Mouse (Mus musculus): ENCODE results near the gene Bhlhe23.

Gene Bhlhe23

DNA sequence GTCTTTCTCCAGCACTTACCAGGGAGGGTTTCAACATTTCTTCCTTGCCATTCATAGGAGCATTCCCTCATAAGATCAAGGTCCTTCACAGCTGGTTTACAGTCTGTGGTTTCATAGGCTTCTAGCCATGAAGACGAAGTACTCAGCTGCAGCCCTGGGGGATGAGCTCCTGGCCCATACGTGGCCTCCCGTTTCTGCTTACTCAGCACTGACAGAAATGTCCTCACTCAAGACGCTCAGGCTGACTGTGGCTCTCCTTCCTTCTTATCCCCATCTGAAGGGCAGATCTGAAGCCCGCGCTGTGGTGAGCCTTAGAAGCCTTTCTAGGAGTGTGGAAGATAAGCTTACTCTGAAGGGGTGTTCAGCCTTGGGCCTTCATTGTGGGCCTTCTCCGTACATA, 11.0 kb downstream of the Bhlhe23 start:
- no peak for DNase-seq

DNA sequence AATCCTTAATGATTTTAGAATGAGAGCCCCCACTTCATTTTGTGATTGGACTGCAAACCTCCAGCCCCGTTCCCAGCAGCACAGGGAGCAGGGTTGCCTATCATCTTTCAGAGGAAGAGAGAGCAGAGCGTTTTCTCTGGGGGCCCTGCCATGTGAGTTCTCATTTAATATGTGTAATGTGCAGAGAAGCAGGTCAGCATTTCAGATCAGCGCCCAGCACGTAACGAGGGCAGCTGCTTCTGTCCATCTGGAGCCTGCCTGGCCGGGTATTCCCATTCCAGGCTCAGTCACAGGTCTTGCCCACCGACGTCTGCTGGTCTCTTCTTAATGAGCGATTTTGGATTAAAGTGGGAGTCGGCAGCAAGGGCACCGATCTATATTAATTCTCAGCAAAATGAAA, 11.7 kb downstream of the Bhlhe23 start:
- DNase-seq: no peak

DNA sequence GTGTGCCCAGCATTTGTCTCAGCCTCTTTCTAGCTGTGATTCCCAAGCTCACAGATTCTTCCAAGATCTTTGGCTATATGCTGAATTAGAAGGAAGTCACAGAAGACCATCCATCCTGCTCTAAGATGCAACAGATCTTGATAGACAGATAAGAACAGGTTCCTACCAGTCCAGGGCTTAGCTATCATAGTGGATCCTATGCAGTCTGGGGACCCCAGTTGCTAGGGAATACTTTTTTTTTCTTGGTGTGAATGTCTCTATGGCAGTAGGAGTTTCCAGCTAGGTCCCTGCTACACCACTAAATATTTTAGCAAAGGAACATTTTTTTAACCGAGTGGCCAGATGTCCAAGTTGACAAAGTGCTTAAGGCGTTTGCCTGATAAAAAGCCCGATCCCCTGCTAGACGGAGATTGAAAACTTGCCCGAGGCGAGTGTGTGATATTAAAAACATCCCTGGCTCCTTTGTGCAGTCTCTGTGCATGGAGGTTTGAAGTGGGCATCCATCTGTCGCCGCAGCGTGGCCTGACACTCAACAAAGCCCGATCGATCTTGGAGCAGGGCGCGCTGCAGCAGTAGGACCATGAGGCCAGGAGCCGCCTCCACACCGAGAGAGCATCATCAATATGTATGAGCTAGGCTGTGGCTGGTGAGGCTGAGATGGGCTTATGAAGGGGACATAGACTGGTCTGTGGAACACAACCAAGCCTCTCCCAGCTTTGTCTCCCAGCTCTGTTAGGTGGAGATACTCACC, 18.0 kb downstream of the Bhlhe23 start:
- no peak for DNase-seq

DNA sequence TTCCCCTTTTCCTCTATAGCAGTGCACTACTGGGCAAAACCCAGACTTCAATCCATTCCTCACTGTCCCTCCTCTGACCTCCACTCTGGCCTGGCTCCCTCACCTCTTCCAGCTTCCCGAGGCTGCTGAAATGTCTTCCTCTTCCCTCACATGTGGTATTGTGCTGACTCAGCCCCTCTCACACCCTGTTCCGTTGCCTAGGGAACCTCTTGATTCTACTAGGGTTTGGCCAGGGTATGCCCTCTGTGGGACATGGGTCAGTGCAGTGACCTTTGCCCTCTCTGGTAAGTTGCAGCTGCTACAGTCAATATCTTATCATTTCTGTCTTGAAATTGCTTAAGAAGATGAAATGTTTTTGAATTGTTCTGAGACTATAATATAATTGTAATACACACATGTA, 19.9 kb downstream of the Bhlhe23 start:
- DNase-seq: no peak

DNA sequence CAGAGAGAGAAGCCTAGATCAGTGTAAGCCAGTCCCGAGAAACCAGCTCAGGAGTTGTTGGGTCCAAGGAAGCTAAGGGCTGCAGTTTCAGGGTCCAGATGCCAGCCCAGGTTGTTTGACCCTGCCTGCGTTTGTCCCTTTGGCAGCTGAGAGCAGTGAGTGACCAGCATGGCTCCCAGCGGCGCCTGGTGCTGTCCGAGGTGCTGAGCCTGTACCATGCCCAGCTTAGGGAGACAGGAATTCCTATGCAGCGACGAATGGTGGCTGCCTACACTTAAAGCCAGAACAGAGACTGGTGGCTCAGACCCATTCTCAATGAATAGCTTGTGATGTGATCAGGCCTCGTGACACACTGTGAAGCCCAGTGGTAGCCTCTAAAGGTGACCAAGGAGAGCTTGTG, 20.8 kb downstream of the Bhlhe23 start:
- DNase-seq: peak; percentile 51

DNA sequence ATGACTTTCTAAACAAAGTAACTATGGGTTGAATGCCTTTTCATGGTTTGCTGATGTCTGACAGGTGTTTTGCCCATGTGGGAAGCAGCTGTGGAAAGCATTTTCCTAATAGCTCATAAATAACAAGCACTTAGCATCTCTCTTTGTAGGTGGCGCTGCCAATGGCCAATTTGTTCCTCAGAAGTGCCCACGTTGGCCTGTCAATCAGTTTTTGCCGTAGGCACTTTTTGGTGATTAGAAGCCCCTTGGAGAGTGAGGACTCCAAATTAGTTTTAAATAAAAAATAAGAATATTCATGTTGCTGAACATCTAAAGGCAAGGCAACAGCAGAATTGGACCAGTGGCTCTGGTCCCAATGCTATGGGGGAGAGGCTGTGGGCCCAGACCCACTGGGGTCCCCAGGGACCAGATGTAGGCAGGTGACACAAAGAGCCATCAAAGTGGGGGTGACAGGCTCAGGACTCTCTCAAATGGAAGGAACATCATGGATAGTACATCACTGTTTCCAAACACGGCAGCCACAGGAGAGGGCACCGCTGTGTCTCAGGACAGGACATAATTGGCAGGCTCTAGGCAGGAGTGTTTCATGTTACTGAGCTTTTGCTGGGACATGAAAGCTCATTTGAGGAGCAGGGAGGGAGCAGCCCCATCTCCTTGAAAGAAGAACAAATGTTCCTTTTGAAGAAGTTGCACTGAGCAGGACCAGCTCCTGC, 21.6 kb downstream of the Bhlhe23 start:
- DNase-seq: no peak

DNA sequence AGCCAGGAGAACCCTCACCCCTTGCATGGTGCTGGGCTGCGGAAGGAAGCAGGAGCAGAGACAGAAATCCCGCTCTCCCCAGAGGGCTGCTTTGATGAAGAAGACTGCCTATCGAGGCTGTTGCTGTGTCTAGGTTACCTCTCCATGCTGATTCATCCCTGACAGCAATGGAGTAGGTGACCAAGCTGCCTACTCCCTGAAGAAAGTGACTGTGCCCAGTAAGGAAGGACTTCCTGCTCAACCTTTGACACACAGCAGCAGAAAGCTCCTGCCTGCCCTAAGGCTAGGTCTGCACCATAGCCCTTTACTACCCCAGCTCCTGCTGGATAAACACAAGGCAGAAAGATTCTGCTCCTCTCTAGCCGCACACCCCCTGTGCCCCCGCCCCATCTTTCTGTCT, 27.8 kb downstream of the Bhlhe23 start:
- no peak for DNase-seq

DNA sequence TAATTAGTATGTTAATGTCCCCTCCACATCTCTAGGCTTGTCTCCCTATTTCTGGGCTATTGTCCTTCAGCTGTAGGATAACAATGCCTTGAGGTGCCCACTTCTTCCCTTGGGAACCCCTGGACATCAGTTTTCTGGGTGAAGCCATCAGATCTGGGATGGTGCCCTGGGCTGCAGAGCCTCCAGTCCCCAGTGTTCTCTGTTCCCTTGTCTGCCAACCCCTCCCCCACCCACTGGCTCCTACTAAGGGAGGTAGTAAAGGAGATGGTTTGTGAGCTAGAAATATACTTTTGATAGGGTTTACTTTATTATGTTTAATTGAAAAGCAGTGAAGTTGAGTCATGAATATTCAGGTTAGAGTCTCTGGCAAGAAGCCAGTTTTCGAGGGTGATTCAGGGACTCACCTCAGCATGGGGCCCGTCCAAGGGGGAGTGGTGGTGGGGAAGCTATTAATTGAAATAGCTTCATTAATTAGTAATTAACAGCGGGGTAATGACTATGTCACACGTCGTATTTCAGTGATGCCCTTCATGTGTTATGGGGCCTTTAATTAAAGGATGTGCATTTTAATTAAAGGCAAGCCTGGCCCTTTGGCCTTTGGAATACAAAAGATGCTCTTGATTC, 30.0 kb downstream of the Bhlhe23 start:
- DNase-seq: no peak

DNA sequence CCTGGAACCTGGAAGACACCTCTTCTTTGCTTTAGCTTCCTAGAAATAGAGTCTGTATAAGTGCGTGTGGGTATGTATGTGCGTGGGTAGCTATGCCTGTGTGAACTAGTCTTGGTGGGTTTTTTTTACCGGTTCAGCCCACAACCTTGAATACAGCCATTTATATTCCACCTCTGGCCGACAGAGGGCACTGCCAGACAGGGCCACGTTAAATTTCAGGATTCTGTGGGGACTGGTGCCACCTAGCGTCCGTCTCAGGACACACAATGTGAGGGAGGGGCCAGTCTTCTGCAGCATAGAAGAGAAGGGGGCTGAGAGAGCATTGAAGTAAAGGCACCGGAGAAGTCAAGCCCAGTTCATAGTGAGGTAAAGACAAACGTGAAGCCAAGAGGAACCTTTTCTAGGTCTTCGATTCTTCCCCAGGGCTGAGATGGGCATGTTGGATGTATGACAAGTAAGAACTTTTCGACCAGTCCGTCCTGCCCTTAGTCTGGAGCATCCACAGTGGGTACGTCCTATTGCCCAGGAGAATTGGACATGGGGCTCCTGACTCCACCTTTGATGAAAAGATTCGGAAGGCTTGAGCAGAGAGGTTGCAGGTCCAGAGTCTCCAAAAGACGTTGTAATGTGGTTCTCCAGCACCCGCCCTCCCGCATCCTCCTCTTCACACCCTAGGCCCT, 31.3 kb downstream of the Bhlhe23 start:
- peak; percentile 88 for DNase-seq

DNA sequence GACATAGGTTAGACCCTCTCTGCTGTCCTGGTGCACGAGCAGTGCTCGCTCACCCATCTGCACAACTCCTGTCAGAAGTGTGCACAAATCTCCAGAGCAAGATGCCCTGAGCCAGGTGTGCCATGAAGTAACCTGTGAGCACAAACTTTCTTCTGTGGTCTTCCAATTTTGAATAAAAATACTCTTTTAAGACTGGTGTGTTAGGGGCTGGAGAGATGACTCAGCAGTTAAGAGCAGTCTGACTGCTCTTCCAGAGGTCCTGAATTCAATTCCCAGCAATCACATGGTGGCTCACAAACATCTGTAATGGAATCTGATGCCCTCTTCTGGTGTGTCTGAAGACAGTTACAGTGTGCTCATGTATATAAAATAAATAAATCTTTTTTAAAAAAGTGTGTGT, 33.4 kb downstream of the Bhlhe23 start:
- DNase-seq: no peak

DNA sequence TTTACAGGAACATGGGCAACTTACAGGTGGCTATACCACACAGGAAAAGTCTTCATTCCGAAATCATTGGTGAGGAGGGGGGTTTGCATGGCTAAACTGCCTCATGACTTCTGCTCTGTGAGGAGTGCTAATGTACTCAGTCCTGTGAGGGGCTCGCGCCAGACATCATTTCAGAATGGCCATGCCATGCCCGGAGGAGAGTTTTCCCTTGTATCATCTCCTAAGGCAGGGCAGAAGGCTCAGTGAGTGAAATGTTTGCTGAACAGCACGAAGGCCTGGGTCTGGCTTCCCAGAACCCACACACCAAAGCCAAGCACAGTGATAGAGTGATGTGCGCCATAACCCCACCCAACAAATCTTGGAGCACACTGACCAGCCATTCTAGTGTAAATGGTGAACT, 33.9 kb downstream of the Bhlhe23 start:
- DNase-seq: no peak

DNA sequence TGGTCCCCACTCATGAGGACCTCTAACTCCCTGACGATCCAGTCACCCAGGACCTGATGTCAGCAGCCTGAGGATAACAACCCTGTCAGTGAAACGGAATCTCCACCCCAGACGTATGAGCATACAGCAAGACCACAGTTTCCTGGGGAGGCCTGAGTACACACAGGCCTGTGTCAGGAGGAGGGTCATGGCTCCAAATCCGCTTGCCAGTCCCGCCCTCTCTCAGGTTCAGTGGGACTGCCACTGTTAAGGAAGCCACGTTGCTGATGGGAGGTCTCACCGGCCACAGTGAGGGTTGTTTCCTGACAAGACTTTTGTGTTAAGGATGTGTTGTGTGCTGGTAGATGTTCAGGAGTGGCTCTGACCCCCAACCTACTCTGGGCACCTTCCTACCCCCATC, 35.3 kb downstream of the Bhlhe23 start:
- no peak for DNase-seq

DNA sequence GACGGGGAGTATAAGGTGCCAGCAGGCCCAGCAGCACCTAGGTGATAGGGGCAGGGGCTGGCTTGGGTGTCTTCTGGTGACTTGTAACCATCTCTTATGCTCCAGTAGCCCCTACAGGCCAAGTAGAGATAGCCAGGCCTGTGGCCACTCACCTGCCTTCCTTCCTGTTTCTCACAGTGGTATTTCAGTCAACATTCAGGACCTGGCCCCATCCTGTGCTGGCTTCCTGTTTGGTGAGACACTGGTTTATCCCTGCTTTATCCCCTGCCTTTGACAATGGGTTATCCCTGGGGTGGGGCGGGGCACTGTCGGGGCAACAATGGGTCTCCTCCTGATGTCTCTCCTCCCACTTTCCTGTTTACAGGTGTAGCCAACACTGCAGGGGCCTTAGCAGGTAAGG, 36.4 kb downstream of the Bhlhe23 start:
- no peak for DNase-seq

DNA sequence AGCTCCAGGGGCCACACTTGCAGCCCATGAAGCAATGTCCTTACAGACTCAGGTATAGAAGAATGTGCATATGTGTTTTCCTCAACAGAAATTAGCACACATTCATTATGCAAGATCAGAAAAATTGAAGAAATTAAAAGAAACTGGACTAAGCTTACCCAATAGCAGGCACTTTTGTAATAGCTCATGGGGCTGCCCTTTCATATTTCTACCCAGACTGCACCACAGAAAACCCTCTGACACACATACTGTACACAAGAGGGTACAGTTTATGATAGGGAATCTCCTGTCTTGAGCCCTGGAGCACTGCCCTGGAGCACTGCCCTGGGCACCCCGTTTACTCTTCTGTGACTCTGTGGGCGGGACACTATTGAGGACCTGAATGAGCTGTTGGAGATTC, 38.7 kb downstream of the Bhlhe23 start:
- DNase-seq: no peak

DNA sequence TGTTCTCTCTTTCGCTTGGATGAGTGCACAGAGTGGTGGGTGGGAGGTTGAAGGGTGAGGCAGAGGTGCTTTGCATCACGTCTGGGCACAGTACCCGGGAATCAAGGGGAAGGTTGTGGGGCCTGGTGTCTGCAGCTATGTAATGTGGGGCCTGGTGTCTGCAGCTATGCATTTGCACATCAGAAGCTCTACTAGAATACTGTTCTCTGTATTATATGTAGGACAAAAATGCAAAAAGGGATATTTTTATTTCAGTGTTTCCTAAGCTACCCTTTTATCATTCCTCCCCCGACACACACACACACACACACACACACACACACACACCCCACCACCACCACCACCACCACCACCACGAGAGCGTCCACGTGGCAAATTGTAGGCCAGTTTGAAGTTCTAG, 41.5 kb downstream of the Bhlhe23 start:
- DNase-seq: no peak

DNA sequence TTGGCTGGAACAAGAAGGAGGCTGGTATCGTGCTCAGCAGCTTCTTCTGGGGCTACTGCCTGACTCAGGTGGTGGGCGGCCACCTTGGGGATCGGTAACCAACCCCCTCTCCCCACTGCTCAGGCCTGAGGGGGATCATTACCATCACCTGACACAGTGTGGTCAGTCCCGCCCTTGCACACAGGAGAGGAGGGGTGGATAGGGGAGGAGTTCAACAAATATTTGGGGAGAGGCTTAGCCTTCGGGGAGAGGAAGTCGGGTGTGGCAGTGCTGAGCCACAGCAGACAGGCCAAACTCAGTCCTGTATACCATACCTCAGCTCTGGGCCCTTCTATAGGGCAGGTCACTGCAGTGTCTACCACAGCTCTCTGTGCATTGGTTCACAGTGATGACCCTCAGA, 44.7 kb downstream of the Bhlhe23 start:
- no peak for DNase-seq

DNA sequence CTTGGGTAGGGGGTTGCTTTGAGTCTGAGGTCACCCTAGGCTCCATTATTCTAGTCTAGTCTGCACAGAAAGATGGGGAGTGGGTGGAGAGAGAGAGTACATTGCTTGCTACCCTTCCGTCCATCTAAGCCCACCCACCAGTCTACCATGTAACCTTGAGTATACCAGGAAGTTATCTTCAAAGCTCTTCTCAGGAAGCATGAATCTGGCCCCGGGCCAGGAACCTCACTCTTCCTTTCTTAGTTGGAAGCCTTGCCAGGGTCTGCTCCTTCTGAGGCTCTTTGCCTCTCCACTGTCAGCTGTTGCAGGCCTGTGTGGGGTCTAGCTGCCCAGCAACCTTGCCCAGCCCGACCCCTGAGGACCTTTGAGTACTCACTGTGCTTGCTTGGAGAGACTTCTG, 45.7 kb downstream of the Bhlhe23 start:
- no peak for DNase-seq

DNA sequence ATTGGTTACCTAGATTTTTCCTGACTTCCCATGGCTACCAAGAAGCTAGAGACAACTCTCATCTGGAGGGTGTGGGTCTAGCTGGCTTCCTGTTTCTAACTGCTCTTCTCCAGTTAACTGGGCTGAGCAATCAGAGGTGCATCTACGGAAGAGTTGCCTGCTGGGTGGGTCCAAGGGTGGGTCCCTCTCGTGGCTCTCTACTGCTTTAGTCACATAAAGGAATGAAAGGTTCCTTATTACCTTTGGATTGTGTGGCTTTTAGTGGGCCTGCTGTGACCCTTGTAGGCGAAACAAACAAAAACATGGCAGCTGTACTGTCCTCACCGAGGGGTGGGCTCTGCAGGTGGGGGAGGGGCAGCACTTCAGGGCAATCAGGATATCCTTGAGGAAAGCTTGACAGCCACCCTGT, 49.1 kb downstream of the Bhlhe23 start:
- DNase-seq: no peak

DNA sequence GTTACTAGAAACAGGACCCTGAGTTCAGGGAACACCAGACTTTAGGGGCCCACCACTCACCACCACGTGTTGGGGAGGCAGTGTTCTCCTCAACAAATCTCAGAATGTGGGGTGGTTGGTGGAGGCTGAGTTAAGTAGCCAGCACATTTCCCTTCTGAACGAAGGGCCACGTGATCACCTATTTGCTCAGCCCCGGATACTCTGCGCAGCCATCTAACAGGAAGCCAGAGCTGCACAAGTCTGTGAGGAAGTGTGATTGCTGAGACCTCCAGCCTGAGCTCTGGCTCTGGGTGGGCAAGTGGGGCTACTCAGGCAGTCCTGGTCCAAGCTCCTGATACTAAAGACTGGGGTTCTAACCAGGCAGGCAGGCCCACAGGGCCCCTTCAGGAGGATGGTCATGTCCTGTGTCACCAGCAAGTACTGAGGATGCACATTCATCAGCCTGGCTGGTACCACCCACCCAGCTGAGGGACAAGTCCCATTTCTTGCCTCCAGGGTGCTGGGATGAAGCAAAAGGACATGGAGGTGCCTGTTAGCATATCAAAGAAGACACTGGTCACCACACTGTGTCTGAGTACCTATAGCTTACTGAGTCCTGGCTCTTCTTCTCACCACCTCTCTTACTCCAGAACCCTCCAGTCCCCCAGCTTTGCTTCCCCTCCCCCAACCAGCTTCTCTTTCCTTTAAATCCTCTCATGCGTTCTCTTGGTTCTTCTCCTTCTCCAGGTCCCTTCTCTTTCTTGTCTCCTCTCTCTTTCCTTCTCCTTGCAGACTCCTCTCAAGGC, 49.9 kb downstream of the Bhlhe23 start:
- no peak for DNase-seq

DNA sequence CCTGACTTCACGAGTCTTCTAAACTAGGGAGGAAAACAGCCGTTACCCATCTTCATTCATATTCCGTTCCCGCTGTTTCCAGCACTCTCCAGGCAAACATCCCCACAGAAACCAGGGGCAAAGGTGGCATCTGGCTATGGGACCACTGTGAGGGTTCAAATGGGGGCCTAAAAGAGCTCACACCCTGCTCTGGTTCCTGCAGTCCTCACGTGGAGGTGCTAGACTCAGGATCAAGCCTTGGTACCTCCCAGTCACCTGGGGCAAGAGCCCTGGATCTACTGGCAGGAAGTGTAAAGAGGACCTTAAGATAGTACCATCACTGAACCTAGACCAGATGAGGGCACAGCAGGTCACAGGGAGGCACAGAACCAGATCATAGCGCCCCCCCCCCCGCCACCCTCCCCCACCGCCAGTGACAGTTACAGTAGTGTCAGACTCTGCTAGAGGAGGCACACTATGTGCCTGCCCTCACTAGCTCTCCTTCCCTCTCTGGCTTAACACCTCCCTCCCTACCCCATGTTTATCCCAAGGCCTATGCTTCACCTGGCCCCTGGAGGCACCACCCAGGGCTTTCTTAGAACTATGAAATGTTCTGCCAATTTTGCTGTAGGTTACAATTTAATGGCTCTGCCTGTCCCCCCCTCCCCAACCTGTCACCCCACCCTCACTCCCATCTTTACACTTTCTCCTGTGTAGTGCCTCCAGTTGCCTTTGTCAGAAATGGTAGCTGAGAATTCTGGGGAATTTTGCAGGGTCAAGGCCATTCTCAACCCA, 50.7 kb downstream of the Bhlhe23 start:
- no peak for DNase-seq

DNA sequence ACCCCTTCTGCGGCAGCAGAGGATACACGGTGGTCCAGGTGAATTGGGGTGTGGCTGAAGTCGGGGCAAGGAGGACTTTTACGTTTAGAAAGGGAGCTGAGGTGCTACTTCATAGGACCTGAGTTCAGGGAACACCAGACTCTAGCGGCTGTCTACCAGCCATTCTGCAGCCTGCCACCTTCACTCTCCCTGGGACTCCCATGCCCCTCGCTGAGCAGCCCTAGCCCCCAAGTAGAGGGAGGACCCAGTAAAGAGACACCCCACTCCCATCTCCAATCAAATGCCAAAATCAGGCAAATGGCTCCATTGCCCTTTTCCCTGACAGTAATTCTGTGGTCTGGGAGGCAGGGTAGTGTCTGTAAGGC, 51.3 kb downstream of the Bhlhe23 start:
- no peak for DNase-seq
